ENCODE assay signal across 25 mouse cellular contexts in the genomic region with DNA sequence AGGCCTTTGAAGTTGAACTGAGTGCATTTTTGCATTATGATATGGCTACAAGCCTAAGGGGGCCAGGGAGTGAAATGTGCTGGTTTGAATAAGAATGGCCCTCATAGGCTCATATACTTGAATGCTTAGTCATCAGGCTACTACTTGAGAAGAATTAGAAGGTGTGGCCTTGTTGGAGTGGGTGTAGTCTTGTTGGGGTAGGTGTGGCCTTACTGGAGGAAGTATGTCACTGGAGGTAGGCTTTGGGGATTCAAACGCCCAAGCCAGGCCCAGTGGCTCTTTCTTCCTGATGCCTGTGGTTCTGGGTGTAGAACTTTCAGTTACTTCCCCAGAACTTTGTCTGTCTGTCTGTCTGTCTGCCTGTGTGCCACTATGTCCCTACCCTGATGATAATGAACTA. TPM values are rescaled to one million over a fixed set of nuclear protein-coding genes. Genes with fewer than 3 reads are reported as not detected.
A peak's percentile ranks its signal among the peaks of the same experiment; 100 is the strongest.
DNase-seq lines count a peak whose midpoint lies in the region; ATAC-seq and TF ChIP-seq lines count a peak whose summit lies in the region.
"Had no signal": no experiment of that assay in that cellular context is flagged by ENCODE, and none has a peak within 500 bp of the region (broad histone marks: within the 10 kb centered on the region; RNA-seq: fewer than 3 reads in every experiment).

No protein-coding gene starts in this region.

- no peak for TF ChIP-seq POLR2A in ES-Bruce4 (IDR thresholded peaks at IDR 0.05; ENCODE audit: insufficient read depth, low read length)

- H3K4me3 ChIP-seq in midbrain, embryonic 14.5 days (replicated peaks; ENCODE audit: low read depth, low read length), result no peak overlapping the region
- no peak overlapping the region for H3K4me3 ChIP-seq in midbrain, embryonic 11.5 days (ENCODE audit: low read depth, low read length)
- H3K4me3 ChIP-seq in ES-Bruce4 (ENCODE audit: low read depth, low read length), result no peak overlapping the region
- H3K4me3 ChIP-seq: hindbrain, embryonic 12.5 days; limb, embryonic 15.5 days had no signal

- no peak for TF ChIP-seq CTCF in ES-Bruce4 (IDR thresholded peaks at IDR 0.05; ENCODE audit: low read depth, low read length)

- no peaks in the 10 kb centered on the region for H3K9me3 ChIP-seq in midbrain, embryonic 14.5 days (ENCODE audit: control insufficient read depth, low read length)
- no peaks in the 10 kb centered on the region for H3K9me3 ChIP-seq in midbrain, embryonic 11.5 days (ENCODE audit: control insufficient read depth, low read length)
- no peaks in the 10 kb centered on the region for H3K9me3 ChIP-seq in ES-Bruce4 (replicated peaks; ENCODE audit: control insufficient read depth, insufficient read depth, low read length, poor library complexity, severe bottlenecking)
- H3K9me3 ChIP-seq: heart, embryonic 12.5 days; hindbrain, embryonic 12.5 days; limb, embryonic 15.5 days; megakaryocyte, embryonic 14.5 days had no signal

- TF ChIP-seq EP300 in ES-Bruce4 (IDR thresholded peaks at IDR 0.05; ENCODE audit: insufficient read depth, low read depth, low read length), result no peak

- H3K9ac ChIP-seq in midbrain, embryonic 14.5 days (replicated peaks; ENCODE audit: low read length), result no peak overlapping the region
- H3K9ac ChIP-seq in midbrain, embryonic 11.5 days (ENCODE audit: low read length), result no peak overlapping the region
- H3K9ac ChIP-seq in ES-Bruce4 (ENCODE audit: low read depth, poor library complexity, severe bottlenecking), result no peak overlapping the region
- H3K9ac ChIP-seq: heart, embryonic 12.5 days; limb, embryonic 15.5 days had no signal

- 50% methylated on average over 1 of the region's 1 CpGs for WGBS in midbrain, embryonic 14.5 days
- WGBS in midbrain, embryonic 11.5 days, result 47% methylated on average over 1 of the region's 1 CpGs

- no peak for ATAC-seq in midbrain, embryonic 14.5 days (ENCODE audit: low FRiP score, low TSS enrichment)
- ATAC-seq in midbrain, embryonic 11.5 days (ENCODE audit: low FRiP score), result no peak
- ATAC-seq: intestine, postnatal 0 days; liver, postnatal 0 days; Patski had no signal

- H3K27ac ChIP-seq in midbrain, embryonic 14.5 days (replicated peaks; ENCODE audit: low read depth, low read length), result no peak overlapping the region
- H3K27ac ChIP-seq in midbrain, embryonic 11.5 days (ENCODE audit: low read depth, low read length), result no peak overlapping the region
- H3K27ac ChIP-seq in ES-Bruce4 (ENCODE audit: insufficient read depth, low read length), result 0 out of 2 replicates have a peak overlapping the region, but pooled peaks have one; percentile 24
- H3K27ac ChIP-seq: hindbrain, embryonic 12.5 days; limb, embryonic 15.5 days; stomach, postnatal 0 days had no signal

- peak overlapping the region; percentile 72; the same call in 1 of the 2 replicates for H3K4me2 ChIP-seq in midbrain, embryonic 14.5 days (ENCODE audit: low read length)
- H3K4me2 ChIP-seq in midbrain, embryonic 11.5 days, result no peak overlapping the region

- peak; percentile 33 for DNase-seq in cerebellum, adult 11-12 months
- DNase-seq in cerebellum, postnatal 36 days, result no peak
- DNase-seq in midbrain, embryonic 14.5 days, result no peak
- DNase-seq in midbrain, embryonic 11.5 days (ENCODE audit: low spot score, missing footprints), result no peak
- DNase-seq in naive thymus-derived CD4-positive, alpha-beta T cell, adult 2 months (ENCODE audit: low read depth), result peak; percentile 14
- DNase-seq in yolk sac, embryonic 10.5 days (ENCODE audit: low spot score), result no peak
- DNase-seq in kidney, adult 9 months, result no peak
- DNase-seq: adrenal gland, postnatal 25 days; cerebellum, adult 11 months; cerebellum, postnatal 14 days; embryo, embryonic 11 days; heart, adult 11 months; heart, postnatal 14 days; layer of hippocampus, postnatal 36 days; liver, postnatal 0 days; right cerebral cortex, postnatal 4 days had no signal

- no peaks in the 10 kb centered on the region for H3K27me3 ChIP-seq in midbrain, embryonic 14.5 days (ENCODE audit: control insufficient read depth, insufficient read depth, low read length)
- no peaks in the 10 kb centered on the region for H3K27me3 ChIP-seq in midbrain, embryonic 11.5 days (ENCODE audit: control insufficient read depth, insufficient read depth, low read length)
- no peaks in the 10 kb centered on the region for H3K27me3 ChIP-seq in ES-Bruce4 (ENCODE audit: control insufficient read depth, insufficient read depth, low read length, poor library complexity, severe bottlenecking)
- H3K27me3 ChIP-seq: heart, embryonic 12.5 days; hindbrain, embryonic 12.5 days; limb, embryonic 15.5 days; megakaryocyte, embryonic 14.5 days; Patski had no signal

- H3K36me3 ChIP-seq in midbrain, embryonic 14.5 days (ENCODE audit: control insufficient read depth, insufficient read depth, low read length), result no peaks in the 10 kb centered on the region
- H3K36me3 ChIP-seq in midbrain, embryonic 11.5 days (ENCODE audit: control insufficient read depth, insufficient read depth, low read length), result no peaks in the 10 kb centered on the region
- no peaks in the 10 kb centered on the region for H3K36me3 ChIP-seq in ES-Bruce4 (ENCODE audit: control insufficient read depth, insufficient read depth, low read length, poor library complexity, severe bottlenecking)
- H3K36me3 ChIP-seq: heart, embryonic 12.5 days; hindbrain, embryonic 12.5 days; limb, embryonic 15.5 days had no signal

- peaks cover 7% of the 10 kb centered on the region; the same call in 1 of the 2 replicates for H3K4me1 ChIP-seq in midbrain, embryonic 14.5 days (ENCODE audit: control insufficient read depth, insufficient read depth, low read length)
- peaks cover 4% of the 10 kb centered on the region; the same call in 1 of the 2 replicates for H3K4me1 ChIP-seq in midbrain, embryonic 11.5 days (ENCODE audit: control insufficient read depth, insufficient read depth, low read length)
- peaks cover 2% of the 10 kb centered on the region for H3K4me1 ChIP-seq in ES-Bruce4 (ENCODE audit: control insufficient read depth, insufficient read depth, low read length)
- H3K4me1 ChIP-seq: limb, embryonic 15.5 days had no signal

RNA-seq across cellular contexts. Expression of a gene that starts 1.7 kb away (rescaled TPM):
- polyA plus RNA-seq in midbrain, embryonic 14.5 days (2014; fragmentation: Nextera tagmentation; extraction: Ambion mirVana), result 6.1 and 6.4 TPM in 2 replicates
- 2.5 and 3.3 TPM in 2 replicates for polyA plus RNA-seq in midbrain, embryonic 11.5 days (2014; fragmentation: Nextera tagmentation; extraction: Ambion mirVana)
- polyA plus RNA-seq in ES-Bruce4 (2011; ENCODE audit: insufficient read depth, insufficient read length, low read depth, missing spikeins), result 0.59 and 1.2 TPM in 2 replicates

RNA-seq across cellular contexts. Expression of a gene that starts 18.3 kb away (rescaled TPM):
- polyA plus RNA-seq in midbrain, embryonic 14.5 days (2014; fragmentation: Nextera tagmentation; extraction: Ambion mirVana), result 14.6 and 17.7 TPM in 2 replicates
- 12.6 and 13.2 TPM in 2 replicates for polyA plus RNA-seq in midbrain, embryonic 11.5 days (2014; fragmentation: Nextera tagmentation; extraction: Ambion mirVana)
- 3.2 and 4.5 TPM in 2 replicates for polyA plus RNA-seq in ES-Bruce4 (2011; ENCODE audit: insufficient read depth, insufficient read length, low read depth, missing spikeins)

RNA-seq across cellular contexts. Expression of a gene that starts 21.2 kb away (rescaled TPM):
- 5.5 and 5.7 TPM in 2 replicates for polyA plus RNA-seq in midbrain, embryonic 14.5 days (2014; fragmentation: Nextera tagmentation; extraction: Ambion mirVana)
- 2.5 and 3.0 TPM in 2 replicates for polyA plus RNA-seq in midbrain, embryonic 11.5 days (2014; fragmentation: Nextera tagmentation; extraction: Ambion mirVana)
- 3.2 and 3.8 TPM in 2 replicates for polyA plus RNA-seq in ES-Bruce4 (2011; ENCODE audit: insufficient read depth, insufficient read length, low read depth, missing spikeins)

RNA-seq across cellular contexts. Expression of a gene that starts 33.7 kb away (rescaled TPM):
- 12.7 and 13.4 TPM in 2 replicates for polyA plus RNA-seq in midbrain, embryonic 14.5 days (2014; fragmentation: Nextera tagmentation; extraction: Ambion mirVana)
- 7.2 and 10.4 TPM in 2 replicates for polyA plus RNA-seq in midbrain, embryonic 11.5 days (2014; fragmentation: Nextera tagmentation; extraction: Ambion mirVana)
- 4.4 and 6.2 TPM in 2 replicates for polyA plus RNA-seq in ES-Bruce4 (2011; ENCODE audit: insufficient read depth, insufficient read length, low read depth, missing spikeins)
- polyA plus RNA-seq: Patski had no signal

RNA-seq across cellular contexts. Expression of a gene that starts 33.8 kb away (rescaled TPM):
- polyA plus RNA-seq in midbrain, embryonic 14.5 days (2014; fragmentation: Nextera tagmentation; extraction: Ambion mirVana), result 3.4 and 6.9 TPM in 2 replicates
- polyA plus RNA-seq in midbrain, embryonic 11.5 days (2014; fragmentation: Nextera tagmentation; extraction: Ambion mirVana), result 0.67 and 0.95 TPM in 2 replicates
- 1.1 and 1.3 TPM in 2 replicates for polyA plus RNA-seq in ES-Bruce4 (2011; ENCODE audit: insufficient read depth, insufficient read length, low read depth, missing spikeins)
- polyA plus RNA-seq: kidney, embryonic 16.5 days; liver, postnatal 0 days had no signal

Comparison
In these comparisons a context has a peak if more than half of its experiments do, and no peak if none do; other contexts are left out.
1. DNase-seq: peak in cerebellum, adult 11-12 months (single experiment) and naive thymus-derived CD4-positive, alpha-beta T cell, adult 2 months (single experiment); none in cerebellum, postnatal 36 days (0 of 2), midbrain, embryonic 14.5 days (single experiment), midbrain, embryonic 11.5 days (single experiment), yolk sac, embryonic 10.5 days (single experiment) and kidney, adult 9 months (single experiment).